Mouse (Mus musculus) neural tube, embryonic 12.5 days (tissue): ENCODE measurements at regions not wholly inside any gene's neighbourhood (a gene's known extent, or its start where the extent isn't known, plus 50 kb on each side); places are given as distances from the start of the nearest gene placed in this dataset.
A peak's percentile ranks its signal among the peaks of the same experiment; 100 is the strongest.

Source experiments
- ATAC-seq: fragments of 200-750 bp; cut with Nextera tagmentation; 2 replicates; pipeline ENCODE4 v1.8.0; 2017; ENCODE audit warnings: low read depth, mild to moderate bottlenecking, moderate TSS enrichment, moderate library complexity; ENCODE audit not compliant: low FRiP score
- H3K27ac ChIP-seq: fragments of 300-500 bp; sonication (generic); 2 replicates; pipeline ENCODE4 v1.5.1; 2016
- H3K27me3 ChIP-seq: fragments of 300-500 bp; sonication (generic); replicated peaks from 2 replicates; pipeline ENCODE4 v1.6.1; 2016; ENCODE audit warnings: mild to moderate bottlenecking
- H3K36me3 ChIP-seq: fragments of 300-500 bp; sonication (generic); 2 replicates; pipeline ENCODE4 v1.6.1; 2016; ENCODE audit warnings: mild to moderate bottlenecking
- H3K4me1 ChIP-seq: fragments of 300-500 bp; sonication (generic); 2 replicates; pipeline ENCODE4 v1.6.1; 2016
- H3K4me2 ChIP-seq: fragments of 300-500 bp; sonication (generic); replicated peaks from 2 replicates; pipeline ENCODE4 v1.6.1; 2016; ENCODE audit warnings: mild to moderate bottlenecking
- H3K4me3 ChIP-seq: fragments of 300-500 bp; sonication (generic); 2 replicates; pipeline ENCODE4 v1.5.1; 2016
- H3K9ac ChIP-seq: fragments of 300-500 bp; sonication (generic); 2 replicates; pipeline ENCODE4 v1.6.1; 2016; ENCODE audit warnings: mild to moderate bottlenecking
- H3K9me3 ChIP-seq: fragments of 300-500 bp; sonication (generic); 2 replicates; pipeline ENCODE4 v1.6.1; 2016; ENCODE audit warnings: mild to moderate bottlenecking
- WGBS: fragments of 180-500 bp; shearing (Covaris S2); methylation state at CpG from one replicate; pipeline ENCODE4 v1.1.7; 2016; 5-methylcytosine and 5-hydroxymethylcytosine counted together

GRCm38 (mm10) chr16:77417791-77418190 lies 184.1 kb downstream of the Gm11146 start:
- H3K9me3 ChIP-seq: no peaks in the 10 kb centered on the region
- no peaks in the 10 kb centered on the region for H3K27me3 ChIP-seq
- peak overlapping the region; percentile 65 for H3K4me2 ChIP-seq
- H3K4me1 ChIP-seq: no peaks in the 10 kb centered on the region
- 2% methylated on average over 3 of the region's 3 CpGs for WGBS
- peak overlapping the region; percentile 45 for H3K9ac ChIP-seq
- ATAC-seq: peak; percentile 27
- peak overlapping the region; percentile 81 for H3K27ac ChIP-seq
- H3K36me3 ChIP-seq: no peaks in the 10 kb centered on the region
- H3K4me3 ChIP-seq: peak overlapping the region; percentile 21; the same call in 1 of the 2 replicates

- no peak for ATAC-seq
- 47% methylated on average over 1 of the region's 1 CpGs for WGBS
- no peaks in the 10 kb centered on the region for H3K4me1 ChIP-seq
- H3K4me2 ChIP-seq: no peak overlapping the region
- no peaks in the 10 kb centered on the region for H3K36me3 ChIP-seq
- no peak overlapping the region for H3K27ac ChIP-seq
- no peak overlapping the region for H3K4me3 ChIP-seq
- H3K27me3 ChIP-seq: no peaks in the 10 kb centered on the region
- no peak overlapping the region for H3K9ac ChIP-seq
- no peaks in the 10 kb centered on the region for H3K9me3 ChIP-seq
Observed at GRCm38 (mm10) chr16:77414562-77414961, 187.3 kb downstream of the Gm11146 start.

- Histone ChIP-seq H3K4me1 (peaks cover 26% of the 10 kb centered on the region), H3K27me3 (no peaks in the 10 kb centered on the region), H3K9ac (no peak overlapping the region), H3K4me2 (no peak overlapping the region), H3K27ac (no peak overlapping the region), H3K4me3 (no peak overlapping the region), H3K36me3 (no peaks in the 10 kb centered on the region), H3K9me3 (no peaks in the 10 kb centered on the region)
- ATAC-seq: no peak
- 79% methylated on average over 7 of the region's 7 CpGs for WGBS
Observed at GRCm38 (mm10) chr16:77409168-77409567, 192.7 kb downstream of the Gm11146 start.

GRCm38 (mm10) chr16:77406999-77407398 lies 194.9 kb downstream of the Gm11146 start:
- Histone ChIP-seq H3K4me1 (peaks cover 41% of the 10 kb centered on the region), H3K27me3 (no peaks in the 10 kb centered on the region), H3K4me2 (no peak overlapping the region), H3K36me3 (no peaks in the 10 kb centered on the region), H3K9me3 (no peaks in the 10 kb centered on the region), H3K4me3 (no peak overlapping the region), H3K9ac (no peak overlapping the region), H3K27ac (no peak overlapping the region)
- 33% methylated on average over 5 of the region's 5 CpGs for WGBS
- no peak for ATAC-seq

- Histone ChIP-seq H3K4me1 (peaks cover 51% of the 10 kb centered on the region), H3K36me3 (no peaks in the 10 kb centered on the region), H3K9ac (no peak overlapping the region), H3K27me3 (no peaks in the 10 kb centered on the region), H3K9me3 (no peaks in the 10 kb centered on the region), H3K4me3 (no peak overlapping the region), H3K4me2 (peak overlapping the region; percentile 52), H3K27ac (peak overlapping the region; percentile 83)
- ATAC-seq: peak; percentile 85
- WGBS: 19% methylated on average over 6 of the region's 6 CpGs
Observed at GRCm38 (mm10) chr16:77405859-77406258, 196.0 kb downstream of the Gm11146 start.

GRCm38 (mm10) chr16:77405181-77405818 lies 196.6 kb downstream of the Gm11146 start:
- 16% methylated on average over 8 of the region's 8 CpGs for WGBS
- peak; percentile 69 for ATAC-seq
- no peaks in the 10 kb centered on the region for H3K36me3 ChIP-seq
- H3K27ac ChIP-seq: peak overlapping the region; percentile 83
- H3K9ac ChIP-seq: no peak overlapping the region
- no peaks in the 10 kb centered on the region for H3K9me3 ChIP-seq
- H3K27me3 ChIP-seq: no peaks in the 10 kb centered on the region
- no peak overlapping the region for H3K4me3 ChIP-seq
- H3K4me2 ChIP-seq: peak overlapping the region; percentile 52
- H3K4me1 ChIP-seq: peaks cover 55% of the 10 kb centered on the region

- Histone ChIP-seq H3K4me1 (peaks cover 59% of the 10 kb centered on the region), H3K4me3 (no peak overlapping the region), H3K4me2 (peak overlapping the region; percentile 21; the same call in 1 of the 2 replicates), H3K27me3 (no peaks in the 10 kb centered on the region), H3K9ac (no peak overlapping the region), H3K27ac (no peak overlapping the region), H3K36me3 (no peaks in the 10 kb centered on the region), H3K9me3 (no peaks in the 10 kb centered on the region)
- WGBS: 40% methylated on average over 7 of the region's 7 CpGs
- no peak for ATAC-seq
Observed at GRCm38 (mm10) chr16:77402711-77403280, 199.1 kb downstream of the Gm11146 start.

GRCm38 (mm10) chr16:77401185-77401943 lies 200.5 kb downstream of the Gm11146 start:
- Histone ChIP-seq H3K4me1 (peaks cover 59% of the 10 kb centered on the region), H3K4me3 (no peak overlapping the region), H3K9ac (peak overlapping the region; percentile 56; the same call in 1 of the 2 replicates), H3K9me3 (no peaks in the 10 kb centered on the region), H3K27ac (peak overlapping the region; percentile 91), H3K27me3 (no peaks in the 10 kb centered on the region), H3K36me3 (0 out of 2 replicates have a peak, but pooled peaks cover 4% of the 10 kb centered on the region), H3K4me2 (peak overlapping the region; percentile 66)
- 24% methylated on average over 4 of the region's 4 CpGs for WGBS
- peak; percentile 14; the same call in 1 of the 2 replicates for ATAC-seq

- peak overlapping the region; percentile 66 for H3K4me2 ChIP-seq
- 0 out of 2 replicates have a peak, but pooled peaks cover 5% of the 10 kb centered on the region for H3K36me3 ChIP-seq
- ATAC-seq: peak; percentile 93
- H3K9ac ChIP-seq: peak overlapping the region; percentile 56
- H3K9me3 ChIP-seq: no peaks in the 10 kb centered on the region
- H3K4me1 ChIP-seq: peaks cover 52% of the 10 kb centered on the region
- peak overlapping the region; percentile 91 for H3K27ac ChIP-seq
- H3K4me3 ChIP-seq: peak overlapping the region; percentile 26
- H3K27me3 ChIP-seq: no peaks in the 10 kb centered on the region
- under 1% methylated on average over 13 of the region's 13 CpGs for WGBS
Observed at GRCm38 (mm10) chr16:77400276-77400891, 201.5 kb downstream of the Gm11146 start.

- H3K27me3 ChIP-seq: no peaks in the 10 kb centered on the region
- H3K4me3 ChIP-seq: peak overlapping the region; percentile 26
- ATAC-seq: peak; percentile 64
- H3K9ac ChIP-seq: peak overlapping the region; percentile 56
- no peaks in the 10 kb centered on the region for H3K9me3 ChIP-seq
- H3K4me1 ChIP-seq: peaks cover 49% of the 10 kb centered on the region
- peak overlapping the region; percentile 91 for H3K27ac ChIP-seq
- 0 out of 2 replicates have a peak, but pooled peaks cover 5% of the 10 kb centered on the region for H3K36me3 ChIP-seq
- peak overlapping the region; percentile 66 for H3K4me2 ChIP-seq
- WGBS: 3% methylated on average over 10 of the region's 10 CpGs
Observed at GRCm38 (mm10) chr16:77399846-77400275, 202.0 kb downstream of the Gm11146 start.

- Histone ChIP-seq H3K4me1 (peaks cover 10% of the 10 kb centered on the region; the same call in 1 of the 2 replicates), H3K4me2 (no peak overlapping the region), H3K27ac (no peak overlapping the region), H3K9me3 (no peaks in the 10 kb centered on the region), H3K4me3 (no peak overlapping the region), H3K9ac (no peak overlapping the region), H3K27me3 (no peaks in the 10 kb centered on the region), H3K36me3 (0 out of 2 replicates have a peak, but pooled peaks cover 5% of the 10 kb centered on the region)
- WGBS: 54% methylated on average over 3 of the region's 3 CpGs
- ATAC-seq: no peak
Observed at GRCm38 (mm10) chr16:77394054-77394716, 207.7 kb downstream of the Gm11146 start.
